Mouse (Mus musculus) ovary, postnatal 10 days (tissue): ENCODE measurements around the gene Sema3b.

Experiments used
- DNase-seq: peaks from one replicate; pipeline ENCODE4 v3.0.0; 2022; ENCODE audit warnings: low spot score

Gene Sema3b

DNA sequence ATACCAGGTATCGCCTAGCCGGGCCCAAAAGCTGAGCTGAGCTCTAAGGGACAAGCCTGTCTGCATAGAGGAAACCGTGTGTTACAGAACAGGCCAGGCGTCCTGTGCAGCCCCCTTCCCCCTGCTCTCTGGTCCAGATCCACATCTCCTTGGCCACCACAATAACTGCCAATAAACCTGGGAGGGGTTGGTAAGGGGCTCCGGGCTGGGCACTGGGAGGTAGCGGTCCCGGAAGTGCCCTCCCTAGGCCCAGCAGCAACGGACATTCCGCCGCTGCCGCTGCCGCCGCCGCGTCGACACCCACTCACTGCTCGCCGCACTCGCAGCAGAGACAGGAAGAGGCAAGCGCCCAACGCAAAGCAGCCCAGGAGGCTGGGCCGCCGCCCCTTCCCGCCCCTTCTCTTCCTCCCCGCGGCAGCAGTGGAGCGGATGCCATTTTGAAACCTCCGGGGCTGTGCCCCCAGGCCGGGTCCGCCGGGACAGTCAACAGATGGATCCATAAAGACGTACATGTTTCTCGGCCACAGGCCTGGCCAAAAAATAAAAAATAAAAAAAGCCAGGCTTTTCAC is 24.1 kb upstream of the Sema3b start:
- DNase-seq: no peak

DNA sequence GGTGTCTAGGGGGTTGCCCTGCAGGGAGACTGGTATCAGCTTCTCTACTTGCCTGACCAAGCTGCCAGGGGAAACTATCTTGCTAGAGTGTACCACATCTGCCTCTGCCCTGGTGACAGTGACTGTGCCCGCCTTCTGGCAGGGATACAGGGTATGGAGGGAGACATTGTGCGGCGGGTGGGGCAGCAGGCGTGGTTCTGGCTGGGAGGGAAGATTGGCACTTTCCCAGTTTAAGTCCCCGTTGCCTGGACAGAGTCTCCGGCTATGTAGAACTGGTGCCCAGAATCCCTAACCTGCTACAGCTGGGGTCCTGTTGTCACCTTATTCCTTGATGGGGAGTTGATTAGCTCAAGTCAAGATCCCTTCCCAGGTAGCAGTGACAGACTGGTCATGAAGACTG is 23.4 kb upstream of the Sema3b start:
- no peak for DNase-seq

DNA sequence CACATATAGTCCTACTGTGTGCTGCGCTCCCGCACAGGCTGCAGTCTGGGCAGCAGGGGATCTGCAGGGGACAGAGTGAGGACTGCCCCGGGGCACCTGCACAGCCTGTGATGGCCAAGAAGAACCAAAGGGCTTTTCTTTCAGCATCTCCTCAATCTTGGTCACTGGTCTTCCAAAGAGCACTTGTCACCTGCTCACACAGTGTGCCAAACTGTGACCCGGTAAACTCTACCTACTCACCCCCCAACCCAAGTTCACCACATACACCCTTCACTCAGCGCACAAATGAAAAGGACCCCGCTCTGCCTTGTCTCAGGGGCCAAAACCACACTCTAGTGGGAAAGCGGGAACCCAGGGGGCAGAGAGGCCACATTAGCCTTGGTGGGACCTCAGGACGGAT is 22.8 kb upstream of the Sema3b start:
- DNase-seq: no peak

DNA sequence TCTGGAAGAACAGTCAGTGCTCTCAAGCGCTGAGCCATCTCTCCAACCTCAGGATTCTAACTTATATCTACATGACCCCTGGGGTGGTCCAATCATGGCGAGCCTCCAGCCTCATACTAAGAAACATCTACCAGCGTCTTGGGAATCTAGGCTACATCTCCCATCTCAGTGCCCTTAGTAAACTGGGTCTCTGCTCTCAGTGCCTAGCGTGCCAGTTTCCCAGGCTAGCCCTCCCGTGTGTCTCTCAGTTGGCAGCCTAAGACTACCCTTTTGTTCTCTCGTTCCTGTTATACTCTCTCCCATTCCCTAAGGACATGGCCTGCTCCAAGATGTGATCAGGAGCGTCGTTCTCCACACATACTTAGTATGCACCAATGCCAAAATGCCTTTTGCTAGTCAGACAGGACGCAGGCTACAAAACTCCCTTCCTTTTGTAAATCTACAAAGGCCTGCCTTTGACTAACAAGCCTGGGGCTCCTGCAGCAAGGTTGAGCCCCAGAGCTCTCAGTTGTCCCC is 22.3 kb upstream of the Sema3b start:
- DNase-seq: no peak

DNA sequence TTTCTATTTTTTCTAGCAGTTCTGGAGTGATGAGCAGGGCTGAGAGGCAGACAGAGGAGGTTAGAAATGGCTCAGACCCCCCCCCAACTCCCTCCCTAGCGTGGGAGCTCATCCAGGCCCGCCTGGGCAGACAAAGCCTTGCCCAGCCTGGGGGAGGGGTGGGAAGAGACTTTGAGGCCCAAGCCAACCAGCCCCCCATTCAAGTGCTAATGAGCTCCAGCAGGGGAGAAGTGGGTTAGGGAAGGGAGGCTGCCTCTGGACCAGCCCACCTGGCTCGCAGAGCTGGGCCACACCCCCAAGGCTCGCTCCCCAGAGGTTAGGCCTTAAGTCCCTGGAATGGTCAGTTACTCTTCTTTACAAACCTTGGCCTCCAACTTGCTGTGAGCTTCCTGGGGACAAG is 21.5 kb upstream of the Sema3b start:
- DNase-seq: no peak

DNA sequence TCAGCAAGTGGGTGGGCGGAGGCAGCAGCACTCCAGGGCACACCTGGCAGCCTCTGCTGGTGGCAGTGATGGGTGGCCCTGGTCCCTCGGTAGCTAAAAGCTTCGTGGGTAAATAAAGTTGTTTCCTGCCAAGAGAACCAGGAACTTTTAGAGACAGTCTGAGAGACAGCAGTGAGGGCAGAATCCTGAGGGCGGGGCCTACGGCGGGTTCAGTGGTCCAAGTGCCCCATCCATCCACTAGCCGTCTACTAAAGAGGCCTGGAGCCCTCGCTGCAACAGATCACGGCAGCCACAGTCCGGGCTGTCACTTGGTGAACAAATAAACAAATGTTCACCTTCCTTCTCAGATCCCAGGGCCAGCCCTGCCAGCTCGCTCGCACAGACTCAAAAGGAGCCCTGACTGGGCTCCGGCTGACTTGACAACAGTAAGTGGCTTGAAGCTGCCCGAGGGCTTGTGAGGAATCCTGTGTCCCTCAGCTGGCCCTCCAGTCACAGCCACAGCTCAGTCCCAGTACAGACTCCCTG is 20.9 kb upstream of the Sema3b start:
- no peak for DNase-seq

DNA sequence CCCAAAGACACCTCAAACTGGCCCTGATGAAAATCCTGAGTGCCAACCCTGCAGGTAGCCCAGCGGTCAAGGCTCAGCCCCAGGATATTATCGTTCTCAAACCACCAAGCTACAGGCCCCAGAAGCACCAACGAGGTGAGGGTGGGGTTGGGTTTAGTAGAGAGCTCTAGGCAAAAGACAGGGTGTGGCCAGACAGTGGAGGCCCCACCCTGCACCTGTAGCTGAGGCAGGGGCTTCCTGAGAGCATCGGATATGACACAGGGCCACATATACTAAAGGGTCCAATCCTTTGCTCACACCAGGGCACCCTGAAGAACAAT is 20.3 kb upstream of the Sema3b start:
- no peak for DNase-seq

DNA sequence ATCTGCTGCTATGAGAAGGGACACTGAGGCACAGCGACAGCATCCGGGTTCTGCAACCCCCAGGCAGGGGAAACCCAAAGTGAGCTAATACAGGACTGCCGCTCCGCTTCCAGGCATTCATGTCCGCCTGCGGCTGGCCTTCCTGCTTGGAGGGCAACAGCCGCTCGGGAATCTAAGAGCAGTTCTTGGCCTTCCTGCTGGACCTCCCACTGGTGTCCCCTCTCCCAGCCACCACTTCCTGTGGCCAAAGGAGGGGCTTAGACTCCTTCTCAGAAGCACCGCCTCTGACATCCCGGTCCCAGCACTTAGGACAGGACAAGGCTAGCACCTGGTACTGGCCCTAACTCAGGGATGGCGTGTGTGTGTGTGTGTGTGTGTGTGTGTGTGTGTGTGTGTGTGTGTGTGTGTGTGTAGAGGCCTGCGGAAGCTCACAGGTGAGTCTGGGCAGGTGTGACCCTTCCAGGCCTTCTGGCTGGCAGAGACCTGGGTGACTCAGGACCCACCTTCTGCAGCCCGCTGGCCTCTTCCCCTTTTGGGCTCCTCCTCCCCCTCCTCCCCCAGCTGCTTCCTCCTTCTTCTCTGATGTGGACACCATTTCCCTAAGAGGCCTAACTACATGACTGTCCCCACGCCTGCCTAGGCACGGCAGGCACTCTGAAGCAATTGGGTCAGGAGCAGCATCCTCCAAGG is 19.8 kb upstream of the Sema3b start:
- no peak for DNase-seq

DNA sequence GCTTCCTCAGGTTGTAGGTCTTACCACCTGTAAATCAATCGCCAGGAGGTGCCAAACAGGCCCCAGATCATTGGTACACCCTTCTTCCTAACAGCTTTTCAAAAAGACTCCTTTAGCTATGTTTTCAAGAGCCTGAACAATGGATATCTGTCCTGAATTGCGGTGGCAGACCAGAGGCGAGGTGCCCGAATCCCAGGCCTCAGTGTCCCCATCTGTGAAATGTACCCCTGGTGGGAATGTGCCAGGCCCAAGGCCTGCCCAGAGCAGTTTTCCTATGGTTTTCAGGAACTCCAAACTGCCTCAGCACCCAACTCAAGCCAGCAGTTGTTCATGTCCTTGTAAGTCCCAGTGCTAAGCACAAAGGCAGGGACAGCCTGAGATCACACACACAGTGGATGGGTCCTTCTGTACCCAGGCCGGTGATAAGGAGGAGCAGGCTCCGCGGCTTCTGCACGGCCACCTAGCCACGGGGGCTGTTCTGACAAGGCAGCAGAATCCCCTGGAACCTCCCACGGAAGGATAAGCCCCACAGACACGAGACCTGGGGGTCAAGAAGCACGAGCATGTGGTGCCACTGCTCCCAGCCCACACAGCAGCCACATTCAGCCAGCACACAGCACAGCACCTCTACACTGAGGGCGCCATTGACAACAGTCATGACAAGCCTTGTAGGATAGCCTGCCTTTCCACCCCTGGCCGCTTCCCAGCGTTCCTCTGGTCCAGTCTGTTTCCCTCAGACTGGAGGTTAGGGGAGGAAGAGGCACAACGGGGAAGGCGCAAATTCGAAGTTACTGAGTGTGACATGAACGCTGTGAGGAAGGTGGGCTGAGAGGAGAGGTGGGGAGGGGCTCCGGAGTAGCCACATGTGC is 18.6 kb upstream of the Sema3b start:
- DNase-seq: no peak

DNA sequence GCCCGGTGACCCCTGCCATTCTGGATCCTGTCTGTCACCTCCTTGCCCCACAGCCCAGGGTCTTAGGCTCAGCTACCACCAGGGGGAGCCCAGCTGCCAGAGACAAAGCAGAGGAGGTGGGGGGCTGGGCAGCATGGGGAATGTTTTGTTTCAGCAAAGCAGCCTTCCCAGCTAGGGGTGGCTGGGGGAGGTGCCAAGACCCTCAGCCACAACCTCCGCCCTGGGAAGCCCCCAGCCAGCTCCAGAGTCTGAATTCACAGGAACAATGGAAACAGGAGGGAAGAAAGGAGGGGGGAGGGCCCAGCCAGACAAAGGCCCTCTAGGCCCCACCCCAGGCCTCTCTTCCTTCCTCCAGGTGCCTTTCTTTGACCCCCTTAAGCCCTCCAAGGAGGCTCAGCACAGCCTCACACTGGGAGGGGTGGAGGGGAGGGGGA is 17.8 kb upstream of the Sema3b start:
- no peak for DNase-seq

DNA sequence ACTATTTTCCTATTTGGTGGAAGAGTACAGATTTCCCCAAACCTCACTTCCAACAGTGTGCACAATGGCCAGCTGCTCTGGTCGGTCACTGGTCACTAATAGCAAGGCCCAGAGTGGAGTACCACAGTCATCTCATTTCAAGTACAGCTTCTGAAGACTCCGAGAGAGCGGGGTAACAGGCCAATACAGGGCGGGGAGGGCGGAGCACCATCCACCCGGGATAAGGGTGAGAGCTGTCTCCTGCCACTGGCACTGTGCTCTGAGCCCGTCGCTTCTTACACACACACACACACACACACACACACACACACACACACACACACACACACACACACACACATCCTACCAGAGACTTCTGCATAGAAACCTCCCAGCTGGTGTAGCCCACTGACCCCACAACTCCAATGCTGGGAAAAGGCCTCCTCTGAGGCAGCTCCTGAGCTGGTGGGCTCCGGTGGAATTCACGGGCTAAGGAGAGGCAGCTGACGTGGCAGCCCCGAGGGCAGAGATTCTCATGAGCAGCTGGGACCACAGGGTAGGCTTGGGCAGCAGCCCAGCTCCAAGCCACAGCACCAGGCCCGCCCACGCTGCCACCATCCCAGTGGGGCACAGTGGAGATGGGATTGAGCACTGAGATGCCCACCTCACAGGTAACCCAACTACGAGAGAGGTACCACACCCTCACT is 17.3 kb upstream of the Sema3b start:
- no peak for DNase-seq

DNA sequence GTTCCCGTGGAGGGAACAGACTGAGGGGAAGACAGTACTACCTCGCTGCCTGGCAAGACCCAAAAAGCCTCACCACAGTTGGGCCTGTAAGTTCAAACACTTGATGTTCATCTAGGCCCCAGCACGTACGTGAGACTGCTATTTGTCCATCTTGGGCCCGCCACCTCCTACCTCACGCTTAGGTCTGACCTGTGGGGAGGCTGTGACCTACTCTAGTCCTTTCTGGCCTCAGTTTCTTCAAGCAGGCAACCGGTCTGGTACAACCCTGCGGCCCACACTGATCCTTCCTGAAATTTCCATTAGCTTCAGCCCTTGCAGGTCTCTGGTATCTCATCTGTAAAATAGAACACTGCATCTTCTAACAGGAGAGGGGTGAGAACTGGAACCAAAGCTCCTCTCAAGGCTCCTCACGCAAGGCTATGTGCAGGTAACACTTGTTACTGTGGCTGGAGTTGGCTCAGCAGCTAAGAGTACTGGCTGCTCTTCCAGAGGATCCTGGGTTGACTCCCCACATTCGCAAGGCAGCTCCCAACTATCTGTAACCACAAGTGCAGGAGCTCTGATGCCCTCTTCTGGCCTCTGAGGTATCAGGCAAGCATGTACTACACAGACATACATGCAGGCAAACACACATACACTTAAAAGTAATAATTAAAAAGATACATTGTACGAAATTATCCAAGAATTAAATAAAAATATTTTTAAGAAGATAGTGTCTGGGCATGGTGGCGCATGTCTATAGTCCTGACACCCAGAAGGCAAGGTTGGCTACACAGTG is 16.5 kb upstream of the Sema3b start:
- DNase-seq: no peak

DNA sequence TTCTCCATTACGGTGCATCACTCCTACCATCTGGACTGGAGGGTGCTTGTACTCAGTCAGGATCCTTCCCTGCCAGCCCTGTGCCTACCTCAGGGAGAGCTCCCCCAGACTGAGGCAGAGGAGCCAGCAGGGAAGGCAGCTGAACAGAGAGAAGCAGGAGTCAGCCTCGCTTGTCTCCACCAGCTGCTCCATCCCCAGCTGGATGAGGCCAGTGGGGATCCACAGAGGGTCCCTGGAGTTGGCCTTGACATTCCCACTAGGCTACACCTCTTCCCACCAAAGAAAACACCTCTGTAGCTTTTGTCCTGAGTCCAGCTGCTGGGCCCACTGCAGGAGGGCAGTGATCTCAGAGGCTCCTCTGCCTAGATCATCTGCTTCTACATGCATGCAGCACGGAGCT is 15.9 kb upstream of the Sema3b start:
- DNase-seq: no peak

DNA sequence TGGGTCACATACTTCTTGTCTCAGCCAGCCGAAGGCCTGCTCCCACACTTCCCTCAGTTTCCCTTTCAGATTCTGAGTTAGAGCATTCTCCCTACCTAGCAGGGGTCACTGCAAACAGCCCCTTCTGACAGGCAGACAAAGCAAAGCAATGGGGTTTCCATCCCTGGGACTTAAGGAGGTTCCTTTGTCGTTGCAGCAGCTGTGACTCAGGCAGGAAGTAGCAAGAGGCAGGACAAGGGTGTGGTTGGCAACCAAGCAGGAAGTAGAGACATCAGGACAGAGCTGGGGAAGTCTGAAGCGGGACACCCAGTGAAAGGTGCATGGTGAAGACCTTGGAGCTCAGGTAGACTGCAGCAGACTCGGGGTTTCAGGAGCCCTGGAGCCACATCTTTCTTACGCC is 15.5 kb upstream of the Sema3b start:
- no peak for DNase-seq

DNA sequence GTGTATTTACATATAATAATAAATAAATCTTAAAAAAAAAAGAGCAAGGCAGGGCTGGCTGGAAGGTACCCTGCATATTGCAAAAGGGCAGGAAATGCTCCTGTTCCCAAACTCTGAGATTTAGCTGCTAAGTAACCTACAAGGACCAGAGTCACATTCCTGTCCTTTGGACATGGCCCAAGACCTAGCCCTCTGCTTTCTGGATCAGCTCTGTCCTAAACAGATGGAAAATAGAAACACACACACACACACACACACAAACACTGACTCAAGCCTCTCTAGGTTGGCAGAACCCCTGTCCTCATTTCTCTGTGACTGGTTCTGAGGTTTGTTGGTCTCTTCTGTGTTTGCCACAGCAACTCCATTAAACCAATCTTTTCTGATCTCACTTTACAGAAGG is 11.9 kb upstream of the Sema3b start:
- no peak for DNase-seq

DNA sequence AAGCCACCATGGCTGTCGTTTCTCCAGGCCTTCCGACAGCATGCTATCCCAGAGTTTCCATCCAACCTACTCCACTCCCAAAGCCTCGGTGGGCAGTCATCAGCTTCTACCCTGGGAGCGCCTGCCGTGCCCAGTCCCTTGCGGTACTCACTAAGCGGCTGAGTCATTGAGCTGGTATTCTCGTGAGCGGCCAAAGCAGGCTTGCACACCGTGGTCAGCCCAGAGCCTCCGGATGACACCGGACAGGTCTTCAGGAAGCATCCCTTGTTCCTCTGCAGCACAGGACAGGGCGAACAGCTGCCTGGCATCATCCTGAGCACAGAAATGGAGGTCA is 10.5 kb upstream of the Sema3b start:
- DNase-seq: no peak

DNA sequence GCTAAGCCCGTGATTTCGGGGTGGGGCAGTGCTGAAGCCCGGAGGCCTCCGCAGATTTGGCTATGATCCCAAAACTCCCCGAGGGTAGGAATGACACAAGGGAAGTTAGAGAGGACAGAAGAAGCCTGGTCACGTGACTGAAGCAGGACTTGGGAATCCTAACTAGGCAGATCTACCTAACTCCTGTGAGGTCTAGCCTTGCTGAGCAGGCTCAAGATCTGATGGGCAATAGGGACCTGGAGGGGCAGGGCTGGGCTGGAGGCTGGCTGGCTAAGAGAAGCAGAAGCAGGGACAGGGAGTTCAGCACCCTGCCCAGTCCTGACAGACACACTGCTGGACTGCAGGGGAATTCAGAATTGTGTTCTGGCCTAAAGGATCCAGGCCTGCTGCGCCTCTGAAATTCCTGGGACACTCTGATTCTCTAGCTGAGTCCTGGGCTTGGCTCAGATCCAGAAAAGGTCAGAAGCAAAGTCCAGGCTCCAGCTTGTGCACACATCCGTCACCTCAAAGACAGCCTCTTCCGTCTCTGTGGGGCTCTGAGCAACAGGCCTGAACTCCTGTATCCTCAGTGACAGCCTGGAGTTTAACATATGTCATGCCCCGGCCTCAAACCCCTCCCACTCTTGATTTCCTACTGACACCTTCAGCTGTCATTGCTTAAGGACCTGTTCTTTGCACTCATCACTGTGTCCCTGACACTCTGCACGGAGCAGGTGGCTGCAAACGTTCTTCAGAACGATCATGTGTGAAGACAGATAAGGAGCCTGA is 9.9 kb upstream of the Sema3b start:
- DNase-seq: no peak

DNA sequence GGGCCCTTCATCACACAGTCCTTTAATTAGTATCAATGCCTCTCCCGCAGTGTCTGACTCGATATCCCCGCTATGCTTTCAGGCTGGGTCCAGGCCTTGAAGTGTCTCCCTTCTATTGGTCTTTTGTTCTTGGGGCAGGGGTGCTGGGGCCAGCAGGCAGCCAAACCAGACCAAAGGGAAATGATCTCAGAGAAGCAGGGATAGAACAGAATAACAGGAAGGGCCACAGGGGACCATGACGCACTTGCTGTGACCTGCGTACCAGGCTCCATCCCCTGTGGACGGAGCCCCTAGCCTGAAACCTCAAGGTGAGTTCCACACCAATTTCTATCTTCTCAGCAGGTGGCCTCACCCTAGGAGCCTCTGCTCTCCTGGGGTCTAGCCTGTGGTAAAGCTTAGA is 9.1 kb upstream of the Sema3b start:
- no peak for DNase-seq

DNA sequence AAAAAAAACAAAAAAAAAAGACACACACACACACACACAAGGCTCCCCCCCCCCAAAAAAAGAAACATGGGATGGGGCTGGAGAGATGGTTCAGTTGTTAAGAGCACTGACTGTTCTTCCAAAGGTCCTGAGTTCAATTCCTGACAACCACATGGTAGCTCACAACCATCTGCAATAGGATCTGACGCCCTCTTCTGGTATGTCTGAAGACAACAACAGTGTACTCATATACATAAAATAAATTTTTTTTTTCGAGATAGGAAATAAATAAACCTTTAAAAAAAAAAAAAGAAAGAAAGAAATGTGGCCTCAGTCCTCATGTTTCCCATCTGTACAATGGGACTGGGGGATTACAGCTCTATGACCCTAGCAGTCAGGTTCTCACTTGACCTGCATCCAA is 8.4 kb upstream of the Sema3b start:
- no peak for DNase-seq

DNA sequence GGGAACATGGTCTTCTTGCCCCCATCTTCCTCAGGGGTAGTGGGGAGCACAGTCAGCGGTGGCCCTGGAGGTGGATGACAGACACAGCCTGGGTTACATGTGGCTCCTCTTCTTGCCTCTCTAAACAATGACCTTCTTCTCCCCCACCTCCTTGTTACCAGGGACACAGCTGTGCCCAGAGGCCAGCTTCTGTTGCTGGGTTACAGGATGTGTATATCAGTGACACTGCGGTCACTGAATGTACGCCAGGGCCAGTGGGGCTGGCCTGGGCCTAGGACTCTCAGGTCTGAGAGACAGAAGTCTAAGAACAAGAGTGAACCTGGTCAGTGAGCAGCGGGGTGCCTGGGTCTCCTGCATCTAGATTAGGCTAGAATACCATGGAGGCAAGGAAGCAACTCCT is 6.0 kb upstream of the Sema3b start:
- no peak for DNase-seq

DNA sequence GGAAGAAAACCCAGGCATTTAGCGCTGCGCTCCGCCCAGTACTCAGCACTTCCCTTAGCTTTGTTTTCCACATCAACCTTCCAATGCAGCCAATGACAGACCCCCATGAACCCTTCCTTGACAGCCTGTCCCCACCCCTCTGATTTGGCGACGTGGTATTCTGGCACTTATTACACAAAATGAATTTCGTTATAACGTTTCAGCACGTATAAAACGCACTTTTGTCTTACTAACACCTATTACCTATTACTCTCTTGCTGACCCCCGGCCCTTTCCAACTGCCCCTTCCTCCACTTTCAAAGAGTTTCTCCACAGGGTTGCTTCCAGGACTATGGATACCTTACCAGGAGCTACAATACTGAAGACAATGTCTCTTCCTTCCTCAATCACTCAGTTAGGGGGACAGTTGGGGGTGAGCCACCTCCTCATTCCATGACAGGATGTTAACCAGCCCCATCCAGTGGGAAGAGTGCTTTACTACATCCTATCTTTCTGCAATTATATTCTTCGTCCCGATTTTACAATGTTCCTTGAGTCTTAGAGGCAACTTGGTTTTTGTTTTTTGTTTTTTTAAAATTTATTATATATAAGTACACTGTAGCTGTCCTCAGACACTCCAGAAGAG is 4.0 kb upstream of the Sema3b start:
- DNase-seq: no peak
